Mouse (Mus musculus): ENCODE data around the gene Uvssa.

Gene Uvssa

DNA sequence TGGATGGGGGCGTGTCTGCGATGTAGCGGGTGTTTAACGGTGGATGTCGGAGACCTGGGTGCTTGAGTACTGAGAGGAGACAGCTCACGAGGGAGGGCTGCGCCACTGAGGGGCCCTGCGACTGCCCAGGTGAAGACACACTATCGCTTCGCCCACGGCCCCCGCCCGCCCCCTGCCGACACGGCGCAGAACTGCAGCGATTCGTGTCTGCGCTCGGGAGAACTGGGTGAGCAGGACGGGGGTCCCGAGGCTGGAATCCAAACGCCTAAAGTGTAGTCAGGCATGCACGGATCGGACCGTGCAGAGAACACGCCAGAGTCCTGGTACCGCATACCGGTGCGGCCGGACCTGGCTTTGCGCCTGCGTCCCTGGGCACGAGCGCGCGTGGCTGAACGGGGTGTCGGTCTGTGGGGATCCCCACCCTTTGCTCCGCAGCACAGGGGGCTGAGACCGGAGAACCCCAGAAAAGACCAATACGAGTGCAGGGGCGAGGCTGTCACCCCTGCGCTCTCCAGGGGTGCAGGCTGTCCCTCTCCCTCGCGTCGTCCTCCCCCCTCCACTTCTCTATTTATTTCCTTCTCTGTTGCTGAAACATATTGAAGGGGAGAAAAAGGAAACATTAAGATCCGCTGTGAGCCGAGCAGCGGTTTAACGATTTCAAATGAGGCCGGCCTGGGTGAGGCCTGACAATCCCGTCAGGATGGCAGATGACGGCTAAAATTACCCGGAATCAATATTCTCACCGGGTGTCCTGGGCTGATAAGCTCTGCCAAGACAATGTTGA, 64.8 kb downstream of the Uvssa start:
- DNase-seq (ENCODE audit: low spot score), result no peak

DNA sequence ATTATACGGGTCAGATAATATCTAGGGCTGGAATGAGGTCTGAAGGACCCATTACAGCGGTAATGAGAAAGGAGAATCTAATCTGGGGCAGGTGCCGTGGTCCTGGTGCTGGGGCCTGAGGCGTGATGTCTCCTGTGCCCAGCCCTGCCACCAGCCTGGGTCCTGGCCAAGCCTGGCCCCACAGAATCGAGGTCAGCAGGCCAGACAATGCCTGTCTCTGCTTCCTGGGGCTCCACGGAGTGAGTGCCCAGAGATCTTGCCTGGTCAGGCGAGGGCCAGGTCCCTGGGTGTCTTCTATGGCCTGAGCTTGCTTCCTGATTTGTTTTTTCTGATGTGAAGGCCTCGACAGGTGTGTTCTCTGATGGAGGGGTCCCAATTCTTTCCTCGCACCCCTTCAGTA, 65.4 kb downstream of the Uvssa start:
- DNase-seq (ENCODE audit: low spot score), result no peak

DNA sequence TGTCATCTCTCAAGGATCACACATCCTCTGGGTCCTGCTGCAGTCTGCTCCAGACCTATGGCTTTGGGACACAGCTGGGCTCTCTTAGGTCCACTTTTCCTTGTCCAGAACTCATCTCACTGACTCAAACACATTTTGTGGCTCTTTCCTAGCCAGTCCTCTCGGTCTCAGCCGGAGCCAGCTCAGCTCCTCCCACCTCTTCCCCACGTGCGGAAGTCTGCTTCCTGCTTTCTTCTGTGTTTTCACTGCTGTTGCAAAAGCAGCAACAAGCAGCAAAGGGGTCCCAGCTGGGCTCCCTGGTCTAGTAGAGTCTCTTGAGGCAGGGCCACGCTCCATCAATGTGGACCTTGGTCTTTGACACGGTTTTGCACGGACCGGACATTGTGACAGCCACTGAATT, 77.4 kb downstream of the Uvssa start:
- no peak for DNase-seq (ENCODE audit: low spot score)

DNA sequence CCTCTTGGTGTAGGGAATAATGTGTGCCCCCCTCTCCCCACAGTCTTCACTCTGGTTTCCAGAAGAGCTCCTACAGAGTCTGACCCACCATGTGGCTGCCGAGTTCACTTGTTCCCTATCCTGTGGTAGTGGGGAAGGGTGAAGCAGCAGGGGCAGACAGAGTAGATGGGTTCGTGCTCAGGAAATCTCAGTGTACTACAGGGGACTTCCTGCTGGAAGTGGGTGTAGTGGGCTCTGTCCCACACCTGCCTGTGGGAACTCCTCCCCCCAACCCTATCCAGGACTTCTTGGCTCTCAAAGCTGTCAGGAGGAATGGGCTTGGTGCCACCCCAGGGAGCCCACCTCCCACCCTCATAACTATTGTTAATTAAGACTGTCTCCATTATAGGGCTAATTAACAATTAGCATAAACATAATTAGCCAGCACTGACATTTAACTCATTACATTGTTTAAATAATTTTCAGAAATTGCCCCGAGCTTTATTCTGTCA, 79.8 kb downstream of the Uvssa start:
- DNase-seq (ENCODE audit: low spot score), result no peak

DNA sequence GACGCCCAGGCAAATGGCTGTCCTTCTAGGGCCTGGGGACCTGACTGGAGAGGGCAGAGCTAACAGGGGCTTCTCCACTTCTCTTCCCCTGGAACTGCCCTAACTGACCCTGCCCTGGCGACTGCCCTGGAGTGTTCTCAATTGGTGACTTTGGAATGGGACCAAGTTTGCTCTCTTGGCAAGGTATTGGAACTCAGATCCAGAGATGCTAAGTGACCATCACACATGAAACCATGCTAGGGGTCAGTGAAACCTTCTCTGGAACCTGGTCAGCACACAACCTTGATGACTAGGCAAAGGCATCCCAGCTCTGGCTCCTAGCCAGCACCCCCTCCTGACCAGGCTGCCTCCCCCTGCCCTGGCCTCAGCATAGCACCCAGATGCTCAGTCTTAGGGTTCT, 80.8 kb downstream of the Uvssa start:
- DNase-seq (ENCODE audit: low spot score), result no peak

DNA sequence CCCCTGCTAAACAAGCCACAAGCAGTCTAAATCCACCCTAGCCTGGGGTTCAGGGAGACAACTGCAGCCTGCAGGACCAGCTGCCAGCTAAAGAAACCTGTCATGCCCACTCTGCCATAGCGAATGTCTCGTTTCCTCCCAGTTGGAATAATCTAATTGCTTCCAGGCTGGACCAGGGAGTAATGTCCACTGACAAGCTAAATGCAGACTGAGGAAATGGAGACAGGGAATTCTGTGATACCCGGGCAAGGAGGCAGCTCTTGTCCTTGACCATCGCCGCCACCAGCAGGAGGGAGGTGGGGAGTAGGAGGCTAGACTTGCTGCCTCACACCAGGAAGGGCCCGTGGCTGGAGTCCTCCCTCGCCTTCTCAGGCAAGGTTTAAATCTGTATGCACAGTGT, 86.0 kb downstream of the Uvssa start:
- no peak for DNase-seq (ENCODE audit: low spot score)

DNA sequence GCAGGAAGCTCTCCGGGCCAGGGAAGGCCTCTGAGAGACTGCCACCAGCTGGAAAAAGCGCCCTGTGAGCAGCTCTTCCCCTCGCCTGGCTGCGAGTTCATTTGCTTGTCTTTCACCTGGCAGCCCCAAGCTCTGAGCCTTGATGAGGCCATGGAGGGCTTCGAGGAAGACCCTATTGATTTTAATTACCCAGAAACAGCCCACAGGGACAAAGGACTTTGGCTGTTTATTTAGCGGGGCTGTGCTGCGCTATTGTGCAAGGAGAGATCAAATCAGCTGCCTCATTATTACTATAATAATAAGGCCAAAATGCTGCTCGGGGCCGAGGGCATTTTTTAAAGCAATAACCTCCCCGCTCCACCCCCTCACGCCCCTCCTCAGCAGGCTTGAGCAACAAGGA, 87.1 kb downstream of the Uvssa start:
- DNase-seq (ENCODE audit: low spot score), result no peak

All from adipocyte (in vitro differentiated cells).